Comparison of ENCODE assay signal across 13 mouse cellular contexts in the genomic region with DNA sequence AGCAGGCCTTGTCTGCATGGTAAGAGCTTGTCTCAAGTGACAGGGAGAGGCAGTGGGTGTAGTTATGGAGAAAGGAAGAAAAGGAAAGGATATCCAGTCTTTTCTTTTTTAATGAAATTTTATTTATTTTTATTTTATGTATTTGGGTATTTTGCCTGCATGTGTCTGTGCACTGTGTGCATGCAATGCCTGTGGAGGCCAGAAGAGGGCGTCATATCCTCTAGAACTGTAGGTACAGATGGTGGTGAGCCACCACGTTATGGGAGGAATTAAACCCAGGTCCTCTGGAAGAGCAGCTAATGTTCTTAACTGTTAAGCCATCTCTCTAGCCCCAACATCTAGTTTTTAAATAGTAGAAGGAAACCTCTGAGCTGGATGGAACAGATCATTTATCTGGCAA. TPM values are rescaled to one million over a fixed set of nuclear protein-coding genes. Genes with fewer than 3 reads are reported as not detected.
A peak's percentile ranks its signal among the peaks of the same experiment; 100 is the strongest.
DNase-seq lines count a peak whose midpoint lies in the region; ATAC-seq and TF ChIP-seq lines count a peak whose summit lies in the region.
"Had no signal": no experiment of that assay in that cellular context is flagged by ENCODE, and none has a peak within 500 bp of the region (broad histone marks: within the 10 kb centered on the region; RNA-seq: fewer than 3 reads in every experiment).

No protein-coding gene starts in this region.

- H3K4me2 ChIP-seq in kidney, postnatal 0 days (ENCODE audit: low read length), result no peak overlapping the region
- H3K4me2 ChIP-seq: limb, embryonic 12.5 days had no signal

- WGBS in kidney, postnatal 0 days, result 57% methylated on average over 2 of the region's 2 CpGs

- no peak overlapping the region for H3K9ac ChIP-seq in kidney, postnatal 0 days (ENCODE audit: low read depth, low read length)
- H3K9ac ChIP-seq: limb, embryonic 12.5 days had no signal

- H3K4me3 ChIP-seq in kidney, postnatal 0 days (replicated peaks; ENCODE audit: low read depth, low read length), result no peak overlapping the region
- H3K4me3 ChIP-seq: limb, embryonic 12.5 days had no signal

- peak; percentile 44; the same call in 1 of the 2 replicates for TF ChIP-seq CTCF in kidney, postnatal 0 days (IDR thresholded peaks at IDR 0.05; ENCODE audit: low read depth)

- no peaks in the 10 kb centered on the region for H3K4me1 ChIP-seq in kidney, postnatal 0 days (replicated peaks; ENCODE audit: insufficient read depth, low read length)

- ATAC-seq in kidney, postnatal 0 days (replicated peaks; ENCODE audit: low FRiP score, low read depth), result no peak
- ATAC-seq: midbrain, embryonic 16.5 days; Patski had no signal

- H3K27ac ChIP-seq in kidney, postnatal 0 days, result no peak overlapping the region
- H3K27ac ChIP-seq: limb, embryonic 12.5 days had no signal

- no peaks in the 10 kb centered on the region for H3K9me3 ChIP-seq in kidney, postnatal 0 days (replicated peaks; ENCODE audit: low read length)
- H3K9me3 ChIP-seq: limb, embryonic 12.5 days had no signal

- DNase-seq in kidney, postnatal 0 days (ENCODE audit: low spot score), result no peak
- DNase-seq in kidney, postnatal 25 days, result no peak
- DNase-seq in B cell, adult 2 months, result peak; percentile 68 to 70
- peak; percentile 49 for DNase-seq in R1 (ENCODE audit: low read depth, low spot score)
- peak; percentile 64 for DNase-seq in naive thymus-derived CD4-positive, alpha-beta T cell, adult 2 months (ENCODE audit: low read depth)
- no peak for DNase-seq in embryo, embryonic 10 days (ENCODE audit: low spot score)
- no peak for DNase-seq in kidney, postnatal 36 days
- no peak for DNase-seq in urinary bladder, postnatal 10 days (ENCODE audit: low spot score)
- DNase-seq: heart, postnatal 14 days; kidney, postnatal 10 days had no signal

- H3K27me3 ChIP-seq in kidney, postnatal 0 days (ENCODE audit: insufficient read depth, low read length), result no peaks in the 10 kb centered on the region
- H3K27me3 ChIP-seq: limb, embryonic 12.5 days; Patski had no signal

- no peaks in the 10 kb centered on the region for H3K36me3 ChIP-seq in kidney, postnatal 0 days (ENCODE audit: insufficient read depth, low read length)
- H3K36me3 ChIP-seq: limb, embryonic 12.5 days had no signal

RNA-seq across cellular contexts. Expression of a gene that starts 2.3 kb away (rescaled TPM):
- polyA plus RNA-seq in kidney, postnatal 0 days (2015; fragmentation: Nextera tagmentation; extraction: Ambion mirVana), result 1.1 and 1.3 TPM in 2 replicates

RNA-seq across cellular contexts. Expression of a gene that starts 50.5 kb away (rescaled TPM):
- polyA plus RNA-seq in kidney, postnatal 0 days (2015; fragmentation: Nextera tagmentation; extraction: Ambion mirVana), result 230 and 240 TPM in 2 replicates

Comparison
In these comparisons a context has a peak if more than half of its experiments do, and no peak if none do; other contexts are left out.
1. DNase-seq: peak in B cell, adult 2 months (2 of 2), R1 (single experiment) and naive thymus-derived CD4-positive, alpha-beta T cell, adult 2 months (single experiment); none in kidney, postnatal 0 days (single experiment), kidney, postnatal 25 days (0 of 2), embryo, embryonic 10 days (single experiment), kidney, postnatal 36 days (0 of 2) and urinary bladder, postnatal 10 days (single experiment).